Mouse (Mus musculus) stomach, postnatal 0 days (tissue): Measurements from ENCODE around the gene Psmd13.

Experiments
- CTCF ChIP-seq: IDR thresholded peaks from 2 replicates; pipeline ENCODE4 v1.5.1; 2016; ENCODE audit warnings: antibody characterized with exemption, low read depth, mild to moderate bottlenecking, moderate library complexity
- EP300 ChIP-seq: optimal IDR thresholded peaks from 2 replicates; pipeline ENCODE3; 2016; ENCODE audit warnings: antibody characterized with exemption

DNA sequence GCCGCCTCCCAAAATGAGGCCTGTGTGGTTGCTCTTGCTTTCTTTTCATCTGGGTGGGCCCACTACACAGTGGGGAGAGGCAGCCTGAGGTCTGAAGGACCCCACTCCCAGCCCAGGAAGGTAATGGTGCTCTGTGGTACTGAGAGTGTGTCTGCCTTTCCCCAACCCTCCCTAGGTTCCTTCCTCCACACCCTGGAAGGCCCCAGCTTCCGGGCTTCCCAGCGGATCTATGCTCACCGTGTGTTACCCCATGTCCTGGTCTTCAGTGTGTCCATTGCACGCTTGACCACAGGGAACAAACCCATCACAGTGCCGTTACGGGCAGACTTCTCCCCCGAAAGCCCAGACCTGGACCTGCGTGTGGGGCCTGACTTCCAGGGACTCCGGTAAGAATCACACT, 61.0 kb downstream of the Psmd13 start:
- TF ChIP-seq CTCF (no peak), EP300 (no peak)
